Mouse (Mus musculus) kidney, adult 9 months (tissue): ENCODE data around the gene Snrpn.
A peak's percentile ranks its signal among the peaks of the same experiment; 100 is the strongest.

Experiments used
- DNase-seq: peaks from one replicate; pipeline ENCODE4 v3.0.0; 2022

Gene Snrpn

DNA sequence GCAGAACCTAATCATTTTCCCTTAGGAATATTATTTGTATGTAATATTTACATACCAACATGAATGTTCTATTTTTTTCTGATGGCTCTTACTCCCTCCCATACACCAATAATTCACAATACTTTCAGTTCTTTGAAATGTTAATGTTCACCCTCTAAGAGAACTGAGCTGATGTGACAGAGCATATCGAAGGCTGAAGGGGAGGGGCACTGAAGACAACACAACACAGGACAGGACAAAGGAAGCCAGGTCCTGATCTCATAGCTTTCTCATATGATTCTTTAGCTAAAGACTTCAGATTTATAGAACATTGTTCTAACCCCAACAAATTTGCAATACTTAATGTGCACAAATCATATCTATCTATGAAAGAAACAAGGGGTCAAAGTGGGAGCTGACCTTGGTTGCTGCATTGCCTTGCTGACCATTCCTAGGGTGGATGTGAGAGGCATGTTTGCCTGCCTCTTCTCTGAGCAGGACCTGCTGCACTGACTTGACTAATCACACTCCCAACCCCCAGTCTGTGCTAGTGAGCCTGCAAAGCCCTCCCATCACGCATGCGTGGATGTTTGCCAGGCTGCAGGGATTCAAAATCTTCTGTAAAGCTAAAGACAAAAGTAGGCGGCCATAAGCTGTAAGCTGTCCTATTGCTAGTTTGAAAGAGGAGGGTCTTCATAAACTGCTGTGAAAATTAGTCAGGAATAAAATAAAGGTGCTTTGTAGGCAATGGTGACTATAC lies at the start of gene Snrpn:
TSS of gene Snrpn (minus strand) at position 478 of the 739 bp plus-strand sequence.
- DNase-seq = no peak

DNA sequence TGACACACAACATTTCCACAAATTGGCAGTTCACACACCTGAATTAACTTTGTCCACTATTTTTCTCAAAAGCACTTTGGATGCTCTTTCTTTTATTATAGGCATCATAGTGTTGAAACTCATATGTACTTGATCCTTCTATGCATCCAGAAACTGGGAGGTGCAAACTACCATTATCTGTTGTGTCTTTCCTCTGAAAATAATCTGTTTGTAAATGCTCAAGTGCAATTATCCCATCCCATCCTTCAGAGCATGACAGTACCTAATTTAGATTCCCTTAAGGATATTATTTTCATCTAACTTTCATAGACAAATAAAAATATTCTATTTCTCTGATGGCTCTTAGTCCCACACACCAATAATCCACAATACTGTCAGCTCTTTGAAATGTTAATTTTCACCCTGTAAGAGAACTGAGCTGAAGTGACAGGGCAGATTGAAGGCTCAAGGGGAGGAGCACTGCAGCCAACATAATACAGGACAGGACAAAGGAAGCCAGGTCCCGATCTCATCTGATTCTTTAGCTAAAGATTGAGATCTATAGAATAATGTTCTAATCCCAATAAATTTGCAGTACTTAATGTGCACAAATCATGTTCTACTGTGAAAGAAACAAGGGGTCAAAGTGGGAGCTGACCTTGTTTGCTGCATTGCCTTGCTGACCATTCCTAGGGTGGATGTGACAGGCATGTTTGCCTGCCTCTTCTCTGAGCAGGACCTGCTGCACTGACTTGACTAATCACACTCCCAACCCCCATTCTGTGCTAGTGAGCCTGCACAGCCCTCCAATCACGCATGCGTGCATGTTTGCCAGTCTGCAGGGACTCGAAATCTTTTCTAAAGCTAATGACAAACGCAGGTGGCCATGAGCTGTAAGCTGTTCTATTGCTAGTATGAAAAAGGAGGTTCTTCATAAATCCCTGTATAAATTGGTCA lies 30.5 kb upstream of the Snrpn start:
- DNase-seq = no peak

DNA sequence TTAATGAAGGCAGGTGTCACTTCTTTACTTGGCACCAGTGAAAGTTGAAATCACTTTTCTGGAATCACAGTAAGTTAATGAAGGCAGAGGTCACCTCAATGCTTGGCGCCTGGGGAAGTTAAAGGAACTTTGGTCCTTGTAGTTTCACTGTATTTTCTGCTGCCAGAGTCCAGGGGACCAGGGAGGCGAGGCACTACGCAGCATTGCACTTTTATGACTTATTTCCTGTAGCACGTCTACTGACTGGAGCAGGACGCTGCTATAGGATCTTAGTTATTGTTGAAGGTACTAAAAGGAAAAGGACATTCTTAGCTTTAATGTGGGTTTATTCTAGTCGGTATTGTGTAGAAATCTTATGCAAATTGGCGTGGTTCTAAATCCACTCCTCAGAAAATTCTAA lies 14.7 kb downstream of the Snrpn start:
- DNase-seq = peak; percentile 32

DNA sequence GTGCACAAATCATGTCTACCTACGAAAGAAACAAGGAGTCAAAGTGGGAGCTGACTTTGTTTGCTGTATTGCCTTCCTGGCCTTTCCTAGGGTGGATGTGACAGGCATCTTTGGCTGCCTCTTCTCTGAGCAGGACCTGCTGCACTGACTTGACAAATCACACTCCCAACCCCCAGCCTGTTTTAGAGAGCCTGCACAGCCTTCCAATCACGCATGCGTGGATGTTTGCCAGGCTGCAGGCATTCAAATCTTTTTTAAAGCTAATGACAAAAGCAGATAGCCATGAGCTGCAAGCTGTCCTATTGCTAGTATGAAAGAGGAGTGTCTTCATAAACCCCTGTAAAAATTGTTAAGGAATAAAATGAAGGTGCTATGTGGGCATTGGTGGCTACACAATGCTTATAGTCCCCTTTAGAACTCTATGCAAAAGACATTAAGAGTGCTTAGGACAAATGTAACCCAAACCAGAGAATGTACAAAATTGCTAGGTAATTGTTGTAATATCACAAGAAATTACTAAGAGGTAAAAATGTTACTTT lies 16.9 kb downstream of the Snrpn start:
- DNase-seq = peak; percentile 4

DNA sequence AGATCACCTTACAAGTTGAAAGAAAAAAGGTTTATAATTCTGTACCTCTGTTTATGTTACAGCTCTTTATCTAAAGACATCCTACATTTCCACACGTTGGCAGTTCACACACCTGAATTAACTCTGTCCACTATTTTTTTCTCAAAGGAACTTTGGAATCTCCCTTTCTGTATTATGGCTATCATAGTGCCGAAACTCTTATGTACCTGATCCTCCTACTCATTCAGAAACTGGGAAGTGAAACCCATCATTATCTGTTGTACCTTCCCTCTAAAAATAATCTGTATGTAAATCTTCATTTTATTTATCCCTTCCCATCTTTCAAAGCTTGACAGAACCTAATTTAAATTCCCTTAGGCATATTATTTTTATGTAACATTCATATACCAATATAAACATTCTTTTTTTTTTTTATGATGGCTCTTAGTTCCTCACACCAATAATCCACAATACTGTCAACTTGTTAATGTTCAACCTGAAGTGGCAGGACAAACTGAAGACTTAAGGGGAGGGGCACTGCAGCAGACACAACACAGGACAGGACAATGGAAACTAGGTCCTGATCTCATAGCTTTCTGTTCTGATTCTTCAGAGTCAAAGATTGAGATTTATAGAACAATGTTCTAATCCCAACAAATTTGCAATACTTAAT lies 17.5 kb downstream of the Snrpn start:
- peak; percentile 1 for DNase-seq

DNA sequence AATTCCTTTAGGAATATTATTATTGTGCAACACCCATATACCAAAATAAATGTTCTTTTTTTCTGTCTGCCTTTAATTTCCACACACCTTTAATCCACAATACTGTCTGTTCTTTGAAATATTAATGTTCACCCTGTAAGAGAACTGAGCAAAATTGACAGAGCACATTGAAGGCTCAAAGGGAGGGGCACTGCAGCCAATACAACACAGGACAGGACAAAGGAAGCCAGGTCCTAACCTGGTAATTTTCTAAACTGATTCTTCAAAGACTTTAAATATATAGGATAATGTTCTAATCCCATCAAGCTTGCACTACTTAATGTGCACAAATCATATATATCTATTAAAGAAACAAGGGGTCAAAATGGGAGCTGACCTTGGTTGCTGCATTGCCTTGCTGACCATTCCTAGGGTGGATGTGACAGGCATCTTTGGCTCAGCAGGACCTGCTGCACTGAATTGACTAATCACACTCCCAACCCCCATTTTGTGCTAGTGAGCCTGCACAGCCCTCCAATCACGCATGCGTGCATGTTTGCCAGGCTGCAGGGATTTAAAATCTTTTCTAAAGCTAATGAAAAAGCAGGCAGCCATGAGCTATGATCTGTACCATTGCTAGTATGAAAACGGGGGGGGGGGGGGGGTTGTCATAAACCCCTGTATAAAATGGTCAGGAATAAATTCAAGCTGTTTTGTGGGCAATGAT lies 42.7 kb downstream of the Snrpn start:
- no peak for DNase-seq

DNA sequence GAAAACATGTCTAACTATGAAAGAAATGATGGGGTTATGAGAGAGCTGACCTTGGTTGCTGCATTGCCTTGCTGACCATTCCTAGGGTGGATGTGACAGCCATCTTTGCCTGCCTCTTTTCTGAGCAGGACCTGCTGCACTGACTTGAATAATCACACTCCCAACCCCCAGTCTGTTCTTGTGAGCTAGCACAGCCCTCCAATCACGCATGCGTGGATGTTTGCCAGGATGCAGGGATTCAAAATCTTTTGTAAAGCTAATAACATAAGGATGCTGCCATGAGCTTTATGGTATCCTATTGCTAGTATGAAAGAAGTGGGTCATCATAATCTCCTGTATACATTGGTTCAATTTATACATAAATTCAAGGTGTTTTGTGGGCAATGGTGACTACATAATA lies 63.7 kb downstream of the Snrpn start:
- DNase-seq = no peak

DNA sequence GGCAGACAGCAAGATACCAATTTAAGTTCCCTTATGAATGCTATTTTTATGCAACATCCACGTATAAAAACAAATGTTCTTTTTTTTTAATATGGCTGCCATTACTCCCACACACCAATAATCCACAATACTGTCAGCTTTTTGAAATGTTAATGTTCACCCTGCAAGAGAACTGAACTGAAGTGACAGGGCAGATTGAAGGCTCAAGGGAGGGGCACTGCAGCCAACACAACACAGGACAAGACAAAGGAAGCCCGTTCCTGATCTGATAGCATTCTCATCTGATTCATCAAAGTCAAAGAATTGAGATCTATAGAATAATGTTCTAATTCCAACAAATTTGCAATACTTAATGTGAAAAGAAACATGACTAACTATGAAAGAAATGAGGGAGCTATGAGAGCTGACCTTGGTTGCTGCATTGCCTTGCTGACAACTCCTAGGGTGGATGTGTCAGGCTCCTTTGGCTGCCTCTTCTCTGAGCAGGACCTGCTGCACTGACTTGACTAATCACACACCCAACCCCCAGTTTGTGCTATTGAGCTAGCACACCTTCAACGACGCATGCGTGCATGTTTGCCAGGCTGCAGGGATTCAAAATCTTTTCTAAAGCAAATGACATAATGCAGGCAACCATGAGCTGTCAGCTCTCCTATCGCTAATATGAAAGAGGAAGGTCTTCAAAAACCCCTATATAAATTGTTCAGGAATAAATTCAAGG lies 92.4 kb downstream of the Snrpn start:
- DNase-seq = no peak

DNA sequence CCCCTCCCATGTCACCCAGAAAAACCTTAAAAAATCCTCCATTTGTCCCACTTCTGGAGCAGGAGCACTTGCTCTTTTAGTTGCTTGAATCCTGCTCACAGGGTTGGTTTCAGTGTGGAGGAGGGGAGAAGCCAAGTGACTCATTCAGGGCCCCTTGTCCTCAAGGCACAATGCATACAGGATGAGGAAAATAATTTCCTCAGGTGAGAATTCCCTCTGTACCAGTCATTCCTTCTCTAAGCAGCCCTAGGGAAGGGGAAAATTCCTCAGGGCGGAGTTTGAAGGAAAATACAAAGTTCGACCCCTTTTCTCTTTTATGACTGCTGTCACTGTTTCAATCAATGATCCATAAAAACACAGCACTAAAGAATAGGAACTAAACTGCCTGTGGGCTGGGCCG lies 126.8 kb downstream of the Snrpn start:
- no peak for DNase-seq

DNA sequence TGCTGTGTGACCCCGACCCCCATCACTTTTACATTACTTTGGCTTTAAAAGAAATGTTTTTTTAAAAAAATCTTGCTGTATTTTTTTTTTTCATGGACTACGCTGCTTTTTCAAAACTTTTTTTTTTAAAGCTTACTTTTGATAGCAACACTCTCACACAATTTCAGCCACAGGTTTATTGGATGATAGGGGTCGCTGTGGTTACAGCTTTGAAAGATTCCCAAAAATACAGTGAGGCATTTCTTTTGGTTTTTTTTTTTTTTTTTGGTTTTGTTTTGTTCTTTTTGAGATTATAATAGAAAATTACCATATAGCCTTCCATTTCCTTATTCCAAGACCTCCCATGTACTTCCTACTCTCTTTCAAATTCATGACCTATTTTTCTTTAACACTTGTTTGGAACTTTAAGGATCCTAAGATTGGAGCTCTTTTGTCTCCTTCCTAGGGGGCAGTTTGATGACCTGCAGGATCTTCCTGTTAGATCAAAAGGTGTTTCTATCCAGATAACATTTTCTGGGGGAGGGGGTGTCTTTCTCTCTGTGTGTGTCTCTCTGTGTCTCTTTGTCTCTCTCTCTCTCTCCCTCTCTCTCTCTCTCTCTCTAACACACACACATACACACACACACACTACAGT lies 132.2 kb downstream of the Snrpn start:
- peak; percentile 5 for DNase-seq

DNA sequence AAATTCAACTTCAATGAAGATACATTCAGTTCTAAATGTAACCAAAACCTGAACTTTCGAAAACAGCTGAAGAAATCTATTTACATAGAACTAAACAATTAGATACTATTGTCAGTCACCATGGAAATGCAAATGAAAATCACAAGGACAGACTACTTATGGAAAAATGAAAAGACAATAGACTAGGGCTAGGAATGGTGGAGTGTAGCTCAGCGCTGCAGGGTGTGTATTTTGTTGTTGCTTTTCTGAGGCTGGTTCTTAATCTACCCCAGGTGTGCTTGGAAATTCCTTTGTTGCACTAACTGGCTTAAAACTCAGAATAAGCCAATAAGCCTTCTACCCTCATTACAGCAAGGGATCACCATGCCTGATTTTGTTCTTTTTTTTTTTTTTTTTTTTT lies 133.8 kb downstream of the Snrpn start:
- no peak for DNase-seq

DNA sequence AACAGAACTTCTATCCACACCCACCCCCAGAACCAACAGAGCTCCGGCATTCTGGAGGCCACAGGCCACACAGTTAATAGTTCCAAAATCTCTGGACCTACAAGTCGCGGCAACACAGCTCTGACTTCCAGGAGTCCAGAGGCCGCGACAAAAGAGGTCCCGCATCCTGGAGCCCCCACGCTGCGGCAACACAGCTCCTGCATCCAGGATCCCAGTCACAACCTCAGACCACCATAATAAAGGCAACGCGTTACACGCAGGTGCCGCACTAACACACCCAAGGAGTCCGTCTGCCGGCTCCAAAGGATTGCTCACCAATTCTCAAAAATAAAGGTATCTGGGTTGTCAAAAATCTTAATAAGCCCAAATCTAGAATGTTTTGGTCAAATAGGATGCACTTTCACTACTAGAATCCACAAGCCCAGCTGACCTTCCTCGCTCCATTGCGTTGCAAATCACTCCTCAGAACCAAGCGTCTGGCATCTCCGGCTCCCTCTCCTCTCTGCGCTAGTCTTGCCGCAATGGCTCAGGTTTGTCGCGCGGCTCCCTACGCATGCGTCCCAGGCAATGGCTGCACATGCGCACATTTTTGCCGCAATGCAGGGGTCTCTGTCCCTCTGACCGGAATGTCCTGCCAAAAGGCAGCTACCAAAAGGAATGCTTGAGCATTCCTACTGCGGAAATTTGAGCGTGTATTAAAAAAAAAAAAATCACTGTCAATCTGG lies 135.3 kb downstream of the Snrpn start, which contains the start of the genes Snurf and Gm38393:
TSS of gene Snurf (minus strand) at position 444 of the 725 bp plus-strand sequence.
TSS of gene Gm38393 (minus strand) at position 459 of the 725 bp plus-strand sequence.
- DNase-seq = peak; percentile 76

DNA sequence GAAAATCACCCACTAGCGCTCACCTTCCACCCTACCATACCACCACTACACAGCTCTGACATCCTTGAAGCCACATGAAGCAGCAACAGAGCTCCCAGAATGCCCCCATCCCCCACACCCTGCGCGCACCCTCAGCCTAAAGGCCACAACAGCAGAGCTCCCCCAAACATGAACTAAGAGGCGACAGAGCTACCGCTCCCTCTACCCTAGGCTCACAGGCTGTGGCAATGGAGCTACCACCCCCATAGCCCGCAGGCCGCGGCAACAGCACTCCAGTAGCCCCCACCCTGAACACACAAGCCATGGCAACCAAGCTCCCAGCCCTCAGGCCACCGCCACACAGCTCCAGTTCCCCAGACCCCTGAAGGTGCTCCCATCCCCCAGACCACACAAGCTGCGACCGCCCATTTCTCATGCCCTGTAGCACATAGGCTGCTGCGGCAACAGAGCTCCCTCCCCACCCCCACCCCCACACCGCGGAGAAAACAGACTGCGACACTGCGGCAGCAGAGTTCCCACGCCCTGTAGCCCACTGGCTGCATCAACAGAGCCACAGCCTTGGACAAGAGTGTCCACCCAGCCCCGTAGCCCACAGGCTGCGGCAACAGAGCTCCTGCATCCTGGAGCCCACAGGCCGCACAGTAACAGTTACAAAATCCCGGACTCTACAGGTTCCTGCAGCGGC lies 136.0 kb downstream of the Snrpn start:
- DNase-seq = peak; percentile 13

DNA sequence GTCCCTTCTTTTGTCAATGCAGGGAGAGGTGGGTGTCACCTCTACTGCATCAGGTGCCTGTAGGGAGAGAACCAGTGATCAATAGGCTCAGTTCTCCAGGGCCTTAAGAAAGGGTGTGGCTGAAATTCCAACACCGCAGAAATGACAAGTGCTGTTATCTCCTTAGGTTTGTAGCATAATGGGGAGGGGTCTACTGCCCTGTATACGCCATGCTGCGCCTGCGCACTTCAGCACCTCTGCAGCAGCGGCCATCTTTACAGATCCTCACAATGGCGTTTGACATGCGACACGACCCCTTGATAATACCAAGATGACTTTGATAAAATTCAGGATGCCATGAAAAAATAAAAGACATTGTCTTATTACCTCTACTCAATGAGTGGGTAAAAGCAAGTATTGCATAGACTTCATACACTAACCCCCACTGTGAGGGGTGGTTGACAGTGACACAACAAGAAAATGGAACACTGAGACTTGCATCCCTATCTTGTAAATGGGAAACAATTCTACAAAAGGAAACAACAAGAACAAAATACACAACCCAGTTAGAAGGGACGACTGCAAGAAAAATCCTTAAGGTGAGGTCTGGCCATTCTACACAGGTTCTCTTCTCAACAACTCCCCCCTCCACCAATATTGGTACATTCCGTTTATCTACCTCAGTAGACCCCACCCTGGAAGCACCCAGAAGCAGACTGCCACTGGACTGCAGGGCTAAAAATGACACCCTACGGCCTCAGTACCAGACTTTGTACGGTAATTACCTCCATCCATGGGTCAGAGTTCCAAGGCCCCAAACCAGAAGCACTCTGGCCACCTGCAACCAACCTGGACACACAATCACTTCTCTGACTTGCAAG lies 136.8 kb downstream of the Snrpn start:
- peak; percentile 44 for DNase-seq

DNA sequence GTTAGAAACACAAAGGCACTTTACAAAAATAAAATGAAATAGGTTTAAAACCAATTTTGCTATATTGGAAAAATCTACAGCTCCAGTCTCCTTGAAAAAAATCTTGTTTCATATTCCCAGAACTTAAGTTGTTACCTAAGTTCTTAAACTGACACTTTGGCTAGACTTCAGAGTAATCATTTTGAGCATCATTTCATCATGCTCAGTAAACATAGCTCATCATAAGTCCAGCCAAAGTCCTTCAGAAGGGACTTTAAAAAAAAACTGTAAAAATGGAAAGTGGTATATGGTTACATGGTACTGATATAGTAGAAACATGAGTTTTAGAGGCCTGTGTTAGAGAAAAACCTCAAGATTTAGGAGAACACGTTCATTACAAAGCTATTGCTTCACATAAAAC lies 161.4 kb downstream of the Snrpn start:
- DNase-seq = no peak
